ENCODE assay signal across 10 mouse cellular contexts in the genomic region with DNA sequence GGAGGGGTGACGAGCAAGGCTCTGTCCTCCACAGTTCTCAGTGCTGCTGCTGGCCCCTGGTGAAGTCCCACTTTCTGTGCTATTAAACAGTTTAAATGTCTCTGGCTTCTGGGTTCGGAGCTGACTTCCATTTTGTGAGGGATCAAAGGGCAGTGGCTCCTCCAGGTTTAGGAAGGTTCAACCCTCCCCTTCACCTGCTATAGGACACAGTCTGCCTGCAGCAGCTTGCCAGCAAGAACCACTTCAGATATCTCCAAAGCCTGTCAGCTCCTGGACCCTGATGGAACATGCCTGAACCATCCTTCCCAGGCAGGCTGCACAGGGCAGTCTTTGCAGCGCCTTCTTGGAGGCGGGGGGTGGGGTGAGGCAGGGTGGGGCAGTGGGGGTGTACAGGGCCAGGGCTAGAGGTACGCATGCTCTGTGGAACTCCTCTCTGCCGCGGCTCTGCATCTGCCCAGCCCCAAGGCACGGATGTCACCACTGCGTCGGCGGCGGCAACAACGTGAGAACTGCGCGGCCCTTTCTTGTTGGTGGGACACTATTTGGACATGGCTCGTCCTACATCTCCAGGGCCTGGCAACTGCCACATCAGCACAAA.
DNase-seq lines count a peak whose midpoint lies in the region; ATAC-seq and TF ChIP-seq lines count a peak whose summit lies in the region.
"Had no signal": no experiment of that assay in that cellular context is flagged by ENCODE, and none has a peak within 500 bp of the region (broad histone marks: within the 10 kb centered on the region; RNA-seq: fewer than 3 reads in every experiment).

No protein-coding gene starts in this region.

- WGBS in kidney, adult 2 months, result 81% methylated on average over 16 of the region's 16 CpGs
- 60% methylated on average over 15 of the region's 16 CpGs for WGBS in embryonic facial prominence, embryonic 14.5 days
- WGBS in neural tube, embryonic 14.5 days, result 28% methylated on average over 16 of the region's 16 CpGs

- H3K27me3 ChIP-seq in kidney, adult 2 months (replicated peaks; ENCODE audit: control insufficient read depth, insufficient read depth, low read length), result no peaks in the 10 kb centered on the region
- peaks cover 10% of the 10 kb centered on the region; the same call in 1 of the 2 replicates for H3K27me3 ChIP-seq in embryonic facial prominence, embryonic 14.5 days (replicated peaks; ENCODE audit: control insufficient read depth, insufficient read depth, low read length)
- H3K27me3 ChIP-seq in neural tube, embryonic 14.5 days (ENCODE audit: control insufficient read depth, insufficient read depth, low read length), result peaks cover 6% of the 10 kb centered on the region; the same call in 1 of the 2 replicates

- 0 out of 2 replicates have a peak overlapping the region, but pooled peaks have one; percentile 22 for H3K27ac ChIP-seq in kidney, adult 2 months (ENCODE audit: insufficient read depth, low read depth, low read length)
- no peak overlapping the region for H3K27ac ChIP-seq in embryonic facial prominence, embryonic 14.5 days (replicated peaks; ENCODE audit: low read depth, low read length)
- no peak overlapping the region for H3K27ac ChIP-seq in neural tube, embryonic 14.5 days (ENCODE audit: low read depth, low read length)
- H3K27ac ChIP-seq: gastrocnemius, adult 2 months; liver, embryonic 14.5 days had no signal

- intact Hi-C loops in heart, postnatal 10 days (cut with DNase I), result no loop called here

- no peaks in the 10 kb centered on the region for H3K36me3 ChIP-seq in kidney, adult 2 months (ENCODE audit: control insufficient read depth, insufficient read depth, low read length)
- no peaks in the 10 kb centered on the region for H3K36me3 ChIP-seq in embryonic facial prominence, embryonic 14.5 days (ENCODE audit: control insufficient read depth, insufficient read depth, low read length)
- H3K36me3 ChIP-seq in neural tube, embryonic 14.5 days (ENCODE audit: control insufficient read depth, insufficient read depth, low read length), result no peaks in the 10 kb centered on the region

- no peak overlapping the region for H3K9ac ChIP-seq in embryonic facial prominence, embryonic 14.5 days (ENCODE audit: low read depth, low read length)
- H3K9ac ChIP-seq in neural tube, embryonic 14.5 days (replicated peaks; ENCODE audit: low read depth, low read length), result no peak overlapping the region
- H3K9ac ChIP-seq: liver, embryonic 14.5 days had no signal

- TF ChIP-seq POLR2A in kidney, adult 2 months (IDR thresholded peaks at IDR 0.05; ENCODE audit: low read depth, low read length), result no peak

- no peak for TF ChIP-seq CTCF in kidney, adult 2 months (conservative IDR thresholded peaks at IDR 0.05; ENCODE audit: insufficient read depth, insufficient read length, low read depth, low read length)

- no peak overlapping the region for H3K4me2 ChIP-seq in embryonic facial prominence, embryonic 14.5 days (ENCODE audit: low read depth, low read length)
- H3K4me2 ChIP-seq in neural tube, embryonic 14.5 days (ENCODE audit: low read depth, low read length), result peak overlapping the region; percentile 12; the same call in 1 of the 2 replicates

- H3K4me3 ChIP-seq in kidney, adult 2 months (ENCODE audit: insufficient read depth, low read depth, low read length), result no peak overlapping the region
- no peak overlapping the region for H3K4me3 ChIP-seq in embryonic facial prominence, embryonic 14.5 days (ENCODE audit: low read depth, low read length)
- H3K4me3 ChIP-seq in neural tube, embryonic 14.5 days (ENCODE audit: low read depth, low read length), result no peak overlapping the region
- H3K4me3 ChIP-seq: gastrocnemius, adult 2 months had no signal

- H3K4me1 ChIP-seq in kidney, adult 2 months (ENCODE audit: control insufficient read depth, insufficient read depth, low read length), result peaks cover 25% of the 10 kb centered on the region
- peaks cover 34% of the 10 kb centered on the region for H3K4me1 ChIP-seq in embryonic facial prominence, embryonic 14.5 days (ENCODE audit: control insufficient read depth, insufficient read depth, low read length)
- peaks cover 38% of the 10 kb centered on the region for H3K4me1 ChIP-seq in neural tube, embryonic 14.5 days (ENCODE audit: control insufficient read depth, insufficient read depth, low read length)

- no peak for DNase-seq in kidney, adult 2 months
- DNase-seq in kidney, postnatal 14 days, result no peak
- DNase-seq in embryonic facial prominence, embryonic 14.5 days (ENCODE audit: low spot score), result no peak
- DNase-seq in heart, postnatal 10 days, result peak; percentile 42 to 49
- no peak for DNase-seq in Muller cell, postnatal 12 days (ENCODE audit: inconsistent ontology term)
- DNase-seq in left cerebral cortex, adult 18-20 months (ENCODE audit: low spot score in 2 of 2), result no peak
- DNase-seq: gastrocnemius, adult 2 months had no signal

- no peaks in the 10 kb centered on the region for H3K9me3 ChIP-seq in embryonic facial prominence, embryonic 14.5 days (ENCODE audit: control insufficient read depth, low read length)
- no peaks in the 10 kb centered on the region for H3K9me3 ChIP-seq in neural tube, embryonic 14.5 days (ENCODE audit: control insufficient read depth, low read length)

- ATAC-seq in embryonic facial prominence, embryonic 14.5 days (ENCODE audit: low read depth), result peak; percentile 67; the same call in 1 of the 2 replicates
- ATAC-seq in neural tube, embryonic 14.5 days (ENCODE audit: low read depth), result peak; percentile 14; the same call in 1 of the 2 replicates
- no peak for ATAC-seq in megakaryocyte progenitor cell, adult 5-6 weeks (replicated peaks; ENCODE audit: poor library complexity)

Comparison
In these comparisons a context has a peak if more than half of its experiments do, and no peak if none do; other contexts are left out.
1. DNase-seq: peak in heart, postnatal 10 days (2 of 2); none in kidney, adult 2 months (single experiment), kidney, postnatal 14 days (single experiment), embryonic facial prominence, embryonic 14.5 days (single experiment), Muller cell, postnatal 12 days (single experiment) and left cerebral cortex, adult 18-20 months (0 of 2).